Mouse (Mus musculus): Measurements from ENCODE around the gene Armc2.

Armc2 gene

GRCm38 (mm10) chr10:42014086-42014485, 4.2 kb downstream of the Armc2 start:
- DNase-seq (ENCODE audit: low spot score): no peak

GRCm38 (mm10) chr10:42010761-42011435, 7.3 kb downstream of the Armc2 start:
- peak; percentile 18 for DNase-seq (ENCODE audit: low spot score)

GRCm38 (mm10) chr10:42005259-42005658, 13.0 kb downstream of the Armc2 start:
- no peak for DNase-seq (ENCODE audit: low spot score)

- DNase-seq (ENCODE audit: low spot score): no peak
Observed at GRCm38 (mm10) chr10:42004690-42005089, 13.6 kb downstream of the Armc2 start.

GRCm38 (mm10) chr10:42004056-42004455, 14.2 kb downstream of the Armc2 start:
- no peak for DNase-seq (ENCODE audit: low spot score)

- no peak for DNase-seq (ENCODE audit: low spot score)
Observed at GRCm38 (mm10) chr10:42003576-42003975, 14.7 kb downstream of the Armc2 start.

GRCm38 (mm10) chr10:42002436-42002835, 15.8 kb downstream of the Armc2 start:
- no peak for DNase-seq (ENCODE audit: low spot score)

GRCm38 (mm10) chr10:42001260-42001659, 17.0 kb downstream of the Armc2 start:
- DNase-seq (ENCODE audit: low spot score): no peak

GRCm38 (mm10) chr10:41997691-41998178, 20.5 kb downstream of the Armc2 start:
- DNase-seq (ENCODE audit: low spot score): no peak

- no peak for DNase-seq (ENCODE audit: low spot score)
Observed at GRCm38 (mm10) chr10:41996157-41996556, 22.1 kb downstream of the Armc2 start.

- DNase-seq (ENCODE audit: low spot score): no peak
Observed at GRCm38 (mm10) chr10:41995051-41995450, 23.2 kb downstream of the Armc2 start.

- no peak for DNase-seq (ENCODE audit: low spot score)
Observed at GRCm38 (mm10) chr10:41994578-41994977, 23.7 kb downstream of the Armc2 start.

- DNase-seq (ENCODE audit: low spot score): no peak
Observed at GRCm38 (mm10) chr10:41992059-41992440, 26.2 kb downstream of the Armc2 start.

GRCm38 (mm10) chr10:41991364-41992058, 26.7 kb downstream of the Armc2 start:
- no peak for DNase-seq (ENCODE audit: low spot score)

GRCm38 (mm10) chr10:41990896-41991295, 27.3 kb downstream of the Armc2 start:
- no peak for DNase-seq (ENCODE audit: low spot score)

- DNase-seq (ENCODE audit: low spot score): no peak
Observed at GRCm38 (mm10) chr10:41988930-41989329, 29.3 kb downstream of the Armc2 start.

- DNase-seq (ENCODE audit: low spot score): no peak
Observed at GRCm38 (mm10) chr10:41986126-41986525, 32.1 kb downstream of the Armc2 start.

- DNase-seq (ENCODE audit: low spot score): peak; percentile 23
Observed at GRCm38 (mm10) chr10:41984221-41984620, 34.0 kb downstream of the Armc2 start.

GRCm38 (mm10) chr10:41982821-41983220, 35.4 kb downstream of the Armc2 start:
- no peak for DNase-seq (ENCODE audit: low spot score)

- peak; percentile 39 for DNase-seq (ENCODE audit: low spot score)
Observed at GRCm38 (mm10) chr10:41980772-41981383, 37.4 kb downstream of the Armc2 start.

- DNase-seq (ENCODE audit: low spot score): no peak
Observed at GRCm38 (mm10) chr10:41978403-41979234, 39.6 kb downstream of the Armc2 start.

- DNase-seq (ENCODE audit: low spot score): no peak
Observed at GRCm38 (mm10) chr10:41972676-41973075, 45.6 kb downstream of the Armc2 start.
